Mouse (Mus musculus): ENCODE results near the gene Lgals2.
A peak's percentile ranks its signal among the peaks of the same experiment; 100 is the strongest.

Gene Lgals2

DNA sequence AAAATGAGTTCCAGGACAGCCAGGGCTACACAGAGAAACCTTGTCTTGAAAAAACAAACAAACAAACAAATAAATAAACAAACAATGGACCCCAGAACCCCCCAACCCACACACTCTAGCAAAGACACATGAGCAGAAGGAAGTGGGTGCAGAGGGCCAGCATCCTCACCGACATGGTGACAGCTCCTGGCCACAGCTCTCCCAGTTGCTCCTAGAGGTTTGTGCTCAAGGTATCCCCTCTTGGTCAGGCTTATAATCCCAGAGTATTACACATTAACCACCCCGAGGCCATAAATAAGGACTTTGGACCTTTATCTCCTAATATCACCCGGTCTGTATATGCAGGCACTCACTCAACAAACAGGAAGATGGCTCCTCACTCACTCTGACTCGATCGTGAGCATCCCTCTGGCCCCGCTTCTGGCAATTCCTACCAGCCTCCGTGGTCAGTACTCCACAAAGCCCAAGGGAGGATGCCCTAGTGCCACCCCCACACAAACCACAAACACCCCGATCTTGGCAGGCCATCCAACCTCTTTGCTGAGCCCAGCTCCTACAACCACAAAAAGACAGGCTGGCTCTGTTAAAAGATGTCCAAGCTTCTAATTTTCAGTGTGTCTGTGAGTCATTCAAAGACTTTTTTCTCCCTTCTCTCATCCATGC lies at the start of gene Lgals2:
Gene Lgals2 (minus strand): TSS at position 227 of the 663 bp plus-strand sequence.
- DNase-seq: no peak

- DNase-seq: peak; percentile 91
Observed at GRCm38 (mm10) chr15:78903243-78903642, 47.9 kb upstream of the Lgals2 start.

- DNase-seq: no peak
Observed at GRCm38 (mm10) chr15:78901422-78901789, 46.1 kb upstream of the Lgals2 start.

- no peak for DNase-seq
Observed at GRCm38 (mm10) chr15:78900585-78901421, 45.5 kb upstream of the Lgals2 start.

GRCm38 (mm10) chr15:78899740-78900584 lies 44.6 kb upstream of the Lgals2 start, which contains the start of gene Sh3bp1:
Sh3bp1 (plus strand) TSS chr15:78899768.
- peak; percentile 76 for DNase-seq

DNA sequence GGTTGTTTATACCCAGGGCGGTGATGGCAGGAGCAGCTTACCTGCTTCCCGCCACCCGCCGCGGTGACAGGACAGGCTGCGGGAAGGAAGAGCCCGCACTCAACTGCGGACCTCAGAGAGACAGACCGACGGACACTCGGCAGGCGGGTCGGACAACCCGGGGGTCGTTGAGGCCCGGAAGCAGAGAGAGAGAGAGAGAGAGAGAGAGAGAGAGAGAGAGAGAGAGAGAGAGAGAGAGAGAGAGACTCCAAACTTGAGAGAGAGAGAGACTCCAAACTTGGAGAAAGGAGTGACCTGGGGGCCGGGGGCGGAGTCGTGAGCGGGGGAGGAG lies 44.0 kb upstream of the Lgals2 start, which contains the start of gene Gm49510:
Gene Gm49510 (plus strand): TSS at position 259 of the 331 bp plus-strand sequence.
- DNase-seq: no peak

DNA sequence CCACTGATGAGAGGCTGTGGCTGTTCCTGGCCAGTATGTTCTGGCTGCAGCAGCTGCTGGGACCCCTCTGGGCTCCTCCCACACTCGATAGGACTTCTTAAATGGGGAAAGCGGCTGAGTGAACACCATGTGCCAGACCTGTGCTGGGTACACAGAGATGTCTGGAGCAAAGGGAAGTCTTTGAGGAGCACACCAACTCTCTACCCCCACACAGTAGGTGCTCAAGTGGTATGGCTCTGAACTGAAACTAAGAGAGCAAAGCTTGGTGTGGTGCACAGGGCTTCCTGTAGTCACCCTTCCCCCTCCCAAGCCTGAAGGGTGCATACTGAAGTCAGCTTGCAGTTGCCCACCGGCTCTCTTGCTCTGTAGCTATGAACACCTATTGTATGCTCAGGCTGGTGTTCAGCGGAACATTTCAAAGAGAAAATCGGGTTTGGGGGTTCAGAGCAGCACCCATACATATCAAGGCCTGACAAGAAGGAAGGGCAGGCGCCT lies 43.2 kb upstream of the Lgals2 start:
- no peak for DNase-seq

DNA sequence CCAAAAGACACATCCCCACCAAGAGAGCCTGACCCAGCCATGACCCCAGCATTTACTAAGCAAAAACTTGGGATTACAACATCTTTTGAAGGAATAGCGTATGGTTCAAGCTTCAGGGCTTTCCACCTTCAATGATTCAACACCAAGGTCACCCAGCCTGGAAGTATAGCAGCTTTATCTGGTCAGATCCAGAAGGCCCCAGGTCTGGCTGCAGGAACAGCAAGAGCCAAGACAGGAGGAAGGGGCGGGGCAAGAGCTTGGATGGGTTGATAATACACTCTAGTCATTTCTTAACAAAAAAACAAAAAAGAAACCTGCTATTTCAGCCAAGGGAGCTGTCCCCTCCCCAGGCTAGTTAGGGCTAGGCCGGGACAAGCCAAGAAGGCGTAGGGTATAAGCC lies 42.2 kb upstream of the Lgals2 start:
- no peak for DNase-seq

GRCm38 (mm10) chr15:78896149-78896548 lies 40.8 kb upstream of the Lgals2 start:
- peak; percentile 74 for DNase-seq

GRCm38 (mm10) chr15:78895741-78896140 lies 40.4 kb upstream of the Lgals2 start:
- DNase-seq: no peak

DNA sequence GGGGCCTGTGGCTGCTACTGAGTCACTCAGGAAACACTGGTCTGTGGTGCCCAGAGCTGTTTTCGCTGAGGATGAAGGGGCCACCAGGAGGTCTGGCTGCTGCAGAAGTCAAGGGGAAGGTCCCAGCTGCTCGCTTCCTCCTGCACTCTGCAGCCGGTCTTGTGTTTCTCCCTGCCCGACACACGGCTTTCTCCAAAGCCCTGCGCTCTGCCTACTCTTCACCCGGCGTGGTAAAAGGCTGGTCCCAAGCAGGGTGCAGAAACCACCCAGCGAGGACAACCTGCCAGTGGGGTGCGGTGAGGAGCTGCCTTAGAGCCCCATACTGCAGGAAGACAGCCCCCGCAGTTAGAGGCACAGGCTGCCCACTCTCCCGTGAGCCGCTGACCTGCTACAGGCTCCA lies 39.4 kb upstream of the Lgals2 start:
- DNase-seq: no peak

- DNase-seq: no peak
Observed at GRCm38 (mm10) chr15:78892440-78892839, 37.1 kb upstream of the Lgals2 start.

DNA sequence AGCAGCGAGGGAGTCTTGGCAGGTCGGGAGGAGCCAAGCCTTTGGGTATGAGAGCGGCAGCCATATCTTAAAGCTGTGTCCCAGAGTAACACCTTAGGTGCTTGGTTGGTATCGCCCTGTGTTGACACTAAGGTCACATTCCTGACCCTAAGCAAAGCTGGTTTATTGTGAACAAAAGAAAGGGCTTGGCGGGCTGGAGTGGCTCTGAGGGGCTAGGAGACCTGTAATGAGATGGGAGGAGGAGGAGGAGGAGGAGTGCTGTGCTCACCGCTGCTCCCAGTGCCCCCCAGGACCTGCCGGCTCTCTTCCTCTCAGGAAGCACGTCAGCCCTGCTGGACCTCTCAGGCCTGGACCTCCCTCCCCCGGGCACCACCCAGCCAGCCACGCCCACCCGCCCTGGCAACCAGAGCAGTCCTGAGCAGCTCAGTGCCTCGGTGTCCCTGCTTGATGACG lies 34.1 kb upstream of the Lgals2 start:
- peak; percentile 61 for DNase-seq

GRCm38 (mm10) chr15:78881828-78882227 lies 26.5 kb upstream of the Lgals2 start:
- no peak for DNase-seq

DNA sequence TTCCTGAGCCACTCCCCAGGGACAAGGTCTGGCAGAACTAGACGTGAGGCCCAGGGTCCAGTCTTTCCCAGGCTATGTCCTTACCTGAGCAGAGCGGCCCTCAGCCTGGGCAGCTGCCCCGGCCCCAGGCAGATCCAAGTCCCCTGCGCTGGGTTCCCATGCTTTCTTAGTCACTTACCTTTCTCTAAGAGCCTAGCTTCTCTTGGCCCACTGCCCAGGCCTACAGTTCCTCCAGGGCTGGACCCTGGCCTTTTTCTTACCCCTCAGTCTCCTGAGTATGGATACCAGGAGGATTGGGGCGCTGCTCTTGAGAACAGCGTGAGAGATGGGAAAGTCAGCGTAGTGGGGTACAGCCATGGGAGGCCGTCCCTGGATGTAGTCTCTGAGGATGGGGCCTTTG lies 25.1 kb upstream of the Lgals2 start:
- no peak for DNase-seq

DNA sequence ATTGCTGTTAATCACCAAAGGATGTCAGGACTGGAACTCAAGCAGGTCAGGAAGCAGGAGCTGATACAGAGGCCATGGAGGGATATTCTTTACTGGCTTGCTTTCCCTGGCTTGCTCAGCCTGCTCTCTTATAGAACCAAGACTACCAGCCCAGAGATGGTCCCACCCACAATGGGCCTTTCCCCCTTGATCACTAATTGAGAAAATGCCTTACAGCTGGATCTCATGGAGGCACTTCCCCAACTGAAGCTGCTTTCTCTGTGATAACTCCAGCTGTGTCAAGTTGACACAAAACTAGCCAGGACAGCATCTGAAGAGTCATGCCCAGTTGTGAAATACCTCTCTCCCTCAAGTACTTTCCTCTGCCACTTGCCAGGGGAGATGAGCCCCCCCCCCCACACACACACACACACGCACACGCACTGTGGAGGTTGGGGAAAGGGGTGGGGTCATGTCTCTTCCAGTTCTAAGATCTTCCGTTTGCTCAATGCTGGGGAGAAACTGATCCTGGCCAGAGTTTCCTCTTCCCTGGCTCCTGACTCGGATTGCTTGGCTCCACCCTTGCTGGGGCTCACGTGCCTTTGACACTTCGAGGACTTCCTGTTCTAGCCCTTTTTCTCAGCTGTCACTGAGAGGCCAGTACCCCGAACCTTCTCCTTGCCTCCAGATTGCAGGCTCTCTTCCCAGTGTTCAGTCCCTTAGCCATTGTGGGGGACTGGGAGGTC lies 23.6 kb upstream of the Lgals2 start:
- peak; percentile 77 for DNase-seq

DNA sequence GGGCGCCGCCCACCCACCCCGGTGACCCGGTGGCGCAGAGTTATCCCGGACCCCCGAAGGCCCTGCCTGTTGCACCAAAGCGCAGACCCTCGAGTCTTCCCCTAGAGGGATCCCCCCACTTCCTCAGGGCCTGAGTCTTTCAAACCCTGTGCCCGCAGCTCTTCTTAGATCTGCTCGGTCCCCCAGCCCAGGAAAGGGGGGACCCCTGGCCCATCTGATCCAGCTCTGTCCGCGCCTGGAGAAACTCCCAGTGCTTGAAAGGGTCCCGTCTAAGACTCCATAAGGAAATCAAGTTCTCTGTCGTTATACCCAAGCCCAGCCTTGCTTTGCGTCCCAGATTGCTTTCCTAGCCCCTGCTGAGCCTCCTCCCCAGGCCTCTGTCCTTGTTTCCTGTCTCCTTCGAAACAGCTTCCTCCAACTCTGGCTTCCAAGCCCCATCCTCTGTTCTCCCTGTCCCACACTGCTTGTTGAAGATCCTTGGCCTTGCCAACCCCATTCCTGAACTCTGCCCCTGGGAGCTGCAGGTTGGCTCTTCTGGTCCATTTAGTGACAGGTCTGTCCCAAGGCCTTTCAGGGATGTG lies 22.6 kb upstream of the Lgals2 start:
- DNase-seq: no peak

DNA sequence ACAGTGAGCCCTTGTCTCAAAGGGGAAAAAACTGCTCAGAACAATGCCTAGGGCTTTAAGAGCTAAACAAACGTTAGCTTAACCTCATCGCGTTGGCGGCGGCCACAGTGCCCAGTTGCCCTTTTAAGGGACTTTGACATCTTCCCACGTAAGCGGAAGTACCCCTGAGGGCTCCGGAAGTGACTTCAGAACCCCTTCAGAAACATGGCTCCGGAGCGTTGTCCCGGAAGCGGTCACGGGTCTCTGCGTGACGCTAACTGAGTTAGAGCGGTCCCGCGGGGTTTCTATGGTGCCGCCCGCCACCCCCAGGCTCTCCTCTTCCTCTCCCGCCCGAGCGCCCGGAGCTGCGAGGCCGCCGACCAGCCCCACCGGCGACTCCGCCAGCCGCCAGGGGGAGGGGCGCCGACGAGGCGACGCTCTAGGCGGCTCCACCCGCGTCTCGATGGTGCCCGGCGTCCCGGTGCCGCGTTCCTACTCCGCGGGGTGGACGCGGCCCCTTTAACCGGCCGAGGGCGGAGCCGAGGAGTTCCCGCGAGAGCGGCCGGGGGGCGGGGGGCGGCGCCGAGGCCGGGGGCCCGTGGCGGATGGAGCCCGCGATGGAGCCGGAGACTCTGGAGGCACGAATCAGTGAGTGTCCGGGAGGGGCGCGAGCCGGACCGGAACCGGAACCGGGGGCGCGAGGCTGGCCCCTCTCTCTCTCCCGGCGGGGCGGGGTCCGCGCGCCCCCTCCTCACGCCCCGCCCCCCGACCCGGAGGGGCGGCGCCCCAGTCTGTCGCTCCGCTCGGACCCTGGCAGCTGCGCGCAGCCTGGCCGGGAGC lies 21.9 kb upstream of the Lgals2 start, which contains the start of gene Gga1:
Gene Gga1 (plus strand): TSS at position 200 of the 819 bp plus-strand sequence.
- DNase-seq: peak; percentile 98

DNA sequence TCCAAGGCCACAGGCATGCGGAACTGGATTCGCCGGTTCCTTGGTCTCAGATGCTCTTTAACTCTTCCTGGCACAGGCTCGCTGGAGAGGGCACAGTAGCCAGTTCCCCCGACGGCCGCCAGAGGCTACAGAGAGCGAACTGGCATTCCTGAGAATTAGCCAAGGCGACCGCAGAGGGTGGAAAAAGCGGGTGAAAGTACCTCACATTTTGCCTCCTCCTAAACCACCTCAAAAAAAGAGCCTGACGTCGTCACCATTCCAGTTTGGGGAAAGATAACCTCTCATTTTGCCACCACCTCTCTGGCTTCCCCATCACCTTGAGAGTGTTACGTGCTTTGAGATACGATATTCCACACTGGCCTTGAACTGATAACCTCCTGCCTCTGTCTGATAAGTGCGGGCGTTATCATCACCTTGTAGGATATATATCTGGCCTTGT lies 20.9 kb upstream of the Lgals2 start:
- DNase-seq: peak; percentile 94

DNA sequence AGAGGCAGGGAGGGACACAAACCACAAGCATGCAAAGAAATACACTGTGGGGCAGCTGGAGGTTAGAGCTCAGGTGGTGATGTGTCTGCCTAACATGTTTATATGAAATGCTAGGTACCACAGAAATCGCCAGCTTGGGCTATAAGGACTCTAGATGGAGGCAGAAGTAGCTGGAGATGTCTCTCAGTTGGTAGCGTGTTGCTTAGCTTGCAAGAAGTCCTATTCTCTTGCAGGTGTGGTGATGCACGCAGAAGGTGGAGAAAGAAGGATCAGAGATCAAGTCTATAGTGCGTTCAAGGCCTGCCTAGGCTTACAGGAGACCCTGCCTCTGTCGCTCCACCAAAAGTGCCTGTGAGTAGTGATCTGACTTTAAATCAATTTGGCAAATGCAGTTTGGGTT lies 20.2 kb upstream of the Lgals2 start:
- no peak for DNase-seq

- DNase-seq: no peak
Observed at GRCm38 (mm10) chr15:78874989-78875388, 19.7 kb upstream of the Lgals2 start.
